Mouse (Mus musculus) myocyte (in vitro differentiated cells): ENCODE measurements at regions not wholly inside any gene's neighbourhood (a gene's known extent, or its start where the extent isn't known, plus 50 kb on each side); places are given as distances from the start of the nearest gene placed in this dataset.

ENCODE experiments used
- CEBPB ChIP-seq: IDR thresholded peaks from 2 replicates; pipeline ENCODE4 v1.6.1; 2011; ENCODE audit warnings: mild to moderate bottlenecking, moderate library complexity; ENCODE audit not compliant: poor library complexity, insufficient read depth, severe bottlenecking
- MAX ChIP-seq: IDR thresholded peaks from one replicate; pipeline ENCODE4 v1.6.1; 2011; ENCODE audit warnings: low read depth, mild to moderate bottlenecking, control low read depth
- MYOD1 ChIP-seq, 3 experiments: IDR thresholded peaks; one replicate each; pipeline ENCODE4 v1.6.1; 2011; ENCODE audit warnings: control low read depth in 2 of 3, low read depth in 2 of 3, mild to moderate bottlenecking in 2 of 3, moderate library complexity in 1 of 3; ENCODE audit not compliant: insufficient read length in 2 of 3, control insufficient read depth in 1 of 3
- POLR2A ChIP-seq: IDR thresholded peaks from one replicate; pipeline ENCODE4 v1.6.1; 2011; ENCODE audit warnings: low read depth, mild to moderate bottlenecking, control low read depth, moderate library complexity; ENCODE audit not compliant: insufficient read length
- POLR2AphosphoS2 ChIP-seq: IDR thresholded peaks from one replicate; pipeline ENCODE4 v1.6.1; 2011; ENCODE audit warnings: low read depth, control low read depth; ENCODE audit not compliant: insufficient read length
- TCF12 ChIP-seq: IDR thresholded peaks from one replicate; pipeline ENCODE4 v1.6.1; 2011; ENCODE audit warnings: mild to moderate bottlenecking, control low read depth; ENCODE audit not compliant: poor library complexity, insufficient read depth, severe bottlenecking
- TCF3 ChIP-seq: IDR thresholded peaks from one replicate; pipeline ENCODE4 v1.6.1; 2011; ENCODE audit warnings: low read depth, control low read depth; ENCODE audit not compliant: insufficient read length
- USF1 ChIP-seq: IDR thresholded peaks from one replicate; pipeline ENCODE4 v1.6.1; 2011; ENCODE audit warnings: low read depth, mild to moderate bottlenecking, control low read depth, moderate library complexity

- TF ChIP-seq MAX (no peak), POLR2A (no peak), TCF12 (no peak), TCF3 (no peak), CEBPB (no peak), MYOD1 (IDR thresholded peaks at IDR 0.05; ENCODE audit: control insufficient read depth in 1 of 3, insufficient read length in 2 of 3, low read depth in 2 of 3) (no peak), USF1 (no peak), POLR2AphosphoS2 (no peak)
These were observed 73.3 kb upstream of the Zmiz1 start for GRCm38 (mm10) chr14:25385644-25386043.
